Mouse (Mus musculus) heart, postnatal 14 days (tissue): ENCODE measurements around the gene Rnaseh2c. TPM values are rescaled to one million over a fixed set of nuclear protein-coding genes. Genes with fewer than 3 reads are reported as not detected.

Experiments used
- DNase-seq, 2 experiments: peaks; one replicate each; pipeline ENCODE4 v3.0.0; 2021 to 2022
- intact Hi-C: fragments of 180-260 bp; cut with DNase I; formaldehyde crosslinking; loops from one replicate; pipeline ENCODE4 v1.15.1; 2025
- total RNA-seq, 2 experiments: library from RNA; stranded (reverse); gene quantifications; 2 replicates each; pipeline ENCODE4 v1.2.3; 2021

The Rnaseh2c gene
- total RNA-seq, 2 experiments from 2014 or later, result 50.8 to 51.8 TPM

DNA sequence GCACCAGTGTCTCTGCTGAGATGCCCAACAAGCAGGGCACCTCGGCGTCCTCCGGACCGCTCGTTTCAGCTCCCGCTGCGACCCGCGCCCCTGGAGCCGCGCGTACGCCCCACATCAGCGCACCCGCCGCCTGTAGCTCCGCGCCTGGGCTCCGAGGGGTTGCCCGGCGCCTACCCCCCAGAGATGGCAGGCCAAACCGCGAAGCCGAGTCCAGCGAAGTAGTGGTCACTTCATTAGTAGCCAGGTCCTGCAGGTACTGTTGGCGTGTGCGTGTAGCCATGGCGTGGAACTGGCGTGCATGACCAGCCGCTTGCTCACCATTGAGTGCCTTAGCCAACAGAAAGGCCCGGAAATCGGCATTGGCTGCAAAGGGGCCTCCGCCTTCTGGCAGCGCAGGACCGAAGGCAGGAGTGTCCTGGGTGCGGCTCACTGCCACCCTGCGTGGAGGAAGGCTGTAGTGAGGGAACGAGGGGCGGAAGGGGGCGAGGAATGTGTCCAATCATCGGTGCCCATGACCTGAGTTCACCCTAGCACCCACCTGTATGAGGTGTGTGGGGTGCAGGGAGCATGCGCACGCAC is 53.1 kb downstream of the Rnaseh2c start:
- intact Hi-C loops, result no loop called here
- DNase-seq, result no peak

Other genes starting within 250 kb of the Rnaseh2c start
- gene Eif1ad, start 235.1 kb upstream of the Rnaseh2c start, total RNA-seq, result 10 to 100 TPM; 21.5 to 22.6 TPM
- gene Banf1, start 234.7 kb upstream of the Rnaseh2c start, total RNA-seq, result 100 to 1,000 TPM; 115 to 145 TPM
- 10 to 100 TPM; 47.5 to 49.5 TPM for gene Sart1, start 213.2 kb upstream of the Rnaseh2c start, total RNA-seq
- under 1 TPM; 0.31 to 0.90 TPM for gene Tsga10ip, start 199.3 kb upstream of the Rnaseh2c start, total RNA-seq
- 100 to 1,000 TPM; 252 to 264 TPM for gene Drap1, start 176.9 kb upstream of the Rnaseh2c start, total RNA-seq
- gene AI837181, start 176.7 kb upstream of the Rnaseh2c start, total RNA-seq, result 10 to 100 TPM; 39.9 to 41.9 TPM
- gene Fosl1, start 154.3 kb upstream of the Rnaseh2c start, total RNA-seq, result not detected
- 10 to 100 TPM in 1 of 2 experiments, 1 to 10 TPM in 1; 10.0 to 11.2 TPM for gene Ccdc85b, start 144.0 kb upstream of the Rnaseh2c start, total RNA-seq
- gene Fibp, start 141.3 kb upstream of the Rnaseh2c start, total RNA-seq, result 10 to 100 TPM; 55.7 to 63.2 TPM
- under 1 TPM in 1 of 2 experiments, not detected in 1; 0.71 TPM for gene Ctsw, start 133.4 kb upstream of the Rnaseh2c start, total RNA-seq
- 10 to 100 TPM; 17.9 to 18.3 TPM for gene Efemp2, start 127.9 kb upstream of the Rnaseh2c start, total RNA-seq
- gene Mus81, start 113.5 kb upstream of the Rnaseh2c start, total RNA-seq, result 10 to 100 TPM; 22.2 to 24.9 TPM
- gene Cfl1, start 111.4 kb upstream of the Rnaseh2c start, total RNA-seq, result 100 to 1,000 TPM; 274 to 350 TPM
- gene 1700020D05Rik, start 98.1 kb upstream of the Rnaseh2c start, total RNA-seq, result 1 to 10 TPM in 1 of 2 experiments, under 1 TPM in 1; 0.93 to 1.2 TPM
- gene Snx32, start 91.3 kb upstream of the Rnaseh2c start, total RNA-seq, result 1 to 10 TPM; 6.6 to 8.5 TPM
- not detected for gene Ovol1, start 41.2 kb upstream of the Rnaseh2c start, total RNA-seq
- 1 to 10 TPM; 2.3 to 3.5 TPM for gene Ap5b1, start 33.8 kb upstream of the Rnaseh2c start, total RNA-seq
- 10 to 100 TPM; 28.4 to 30.8 TPM for gene Kat5, start 8.4 kb downstream of the Rnaseh2c start, total RNA-seq
- gene Rela, start 35.6 kb downstream of the Rnaseh2c start, total RNA-seq, result 10 to 100 TPM; 25.8 to 29.9 TPM
- 10 to 100 TPM; 32.7 to 33.8 TPM for gene Sipa1, start 61.8 kb downstream of the Rnaseh2c start, total RNA-seq
- gene Map3k11, start 86.9 kb downstream of the Rnaseh2c start, total RNA-seq, result 10 to 100 TPM; 35.9 to 37.2 TPM
- 10 to 100 TPM; 24.0 to 24.9 TPM for gene Pcnx3, start 87.0 kb downstream of the Rnaseh2c start, total RNA-seq
- gene Kcnk7, start 102.5 kb downstream of the Rnaseh2c start, total RNA-seq, result not detected
- 100 to 1,000 TPM; 124 to 141 TPM for gene Ehbp1l1, start 124.4 kb downstream of the Rnaseh2c start, total RNA-seq
- gene Fam89b, start 127.8 kb downstream of the Rnaseh2c start, total RNA-seq, result 10 to 100 TPM; 38.6 to 40.1 TPM
- gene Ltbp3, start 139.0 kb downstream of the Rnaseh2c start, total RNA-seq, result 10 to 100 TPM; 47.2 to 55.5 TPM
- 10 to 100 TPM; 66.2 to 67.2 TPM for gene Scyl1, start 169.5 kb downstream of the Rnaseh2c start, total RNA-seq